Mouse (Mus musculus) embryonic fibroblast, embryonic 13.5 days (primary cell): ENCODE data around the gene Ppwd1.

ENCODE experiments used
- CTCF ChIP-seq: IDR thresholded peaks from 2 replicates; pipeline ENCODE4 v1.5.1; 2011; ENCODE audit warnings: mild to moderate bottlenecking, control low read depth, low read length, moderate library complexity, borderline replicate concordance; ENCODE audit not compliant: insufficient read depth
- POLR2A ChIP-seq: IDR thresholded peaks from 2 replicates; pipeline ENCODE4 v1.6.1; 2011; ENCODE audit warnings: low read depth, mild to moderate bottlenecking, control low read depth, low read length, moderate library complexity

DNA sequence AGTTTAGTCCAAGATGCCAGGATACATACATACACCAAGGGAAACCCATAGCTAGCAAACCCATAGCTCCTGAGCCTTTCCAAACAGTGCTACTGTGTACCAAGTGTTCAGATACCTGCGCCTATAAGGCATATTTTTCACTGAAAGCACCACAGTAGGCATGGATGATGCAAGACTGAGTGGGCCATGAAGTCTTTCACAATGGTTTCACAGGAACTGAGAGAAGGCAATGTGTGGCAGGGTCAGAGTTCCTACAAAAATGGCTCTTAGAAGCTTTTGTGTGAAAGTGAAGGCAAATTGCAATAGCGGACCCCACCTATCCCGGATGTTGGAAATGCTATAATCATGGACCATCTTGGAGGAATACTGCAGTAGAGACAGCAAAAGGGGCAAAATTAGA lies 30.4 kb upstream of the Ppwd1 start:
- TF ChIP-seq CTCF: no peak
- no peak for TF ChIP-seq POLR2A
